Mouse (Mus musculus): ENCODE results near the gene Efcab5.

GRCm38 (mm10) chr11:77200703-77201102 lies 11.9 kb upstream of the Efcab5 start:
- TF ChIP-seq POLR2A (IDR thresholded peaks at IDR 0.05; ENCODE audit: borderline replicate concordance, control insufficient read depth, low read depth, low read length) (no peak), CTCF (IDR thresholded peaks at IDR 0.05; ENCODE audit: control insufficient read depth, insufficient read depth, low read length) (no peak)
